Mouse (Mus musculus): ENCODE data around the gene Btbd3. TPM values are rescaled to one million over a fixed set of nuclear protein-coding genes. Genes with fewer than 3 reads are reported as not detected.

The Btbd3 gene
- polyA plus RNA-seq, 1 experiment = 13.6 TPM

GRCm38 (mm10) chr2:138245631-138246289 lies 10.6 kb upstream of the Btbd3 start:
- TF ChIP-seq CTCF (IDR thresholded peaks at IDR 0.05; ENCODE audit: low read depth, low read length) (no peak), EP300 (IDR thresholded peaks at IDR 0.05; ENCODE audit: insufficient read depth, low read depth, low read length) (no peak), POLR2A (IDR thresholded peaks at IDR 0.05; ENCODE audit: insufficient read depth, low read length) (no peak)
- no peak overlapping the region for H3K9ac ChIP-seq (ENCODE audit: low read depth, poor library complexity, severe bottlenecking)
- H3K4me1 ChIP-seq (ENCODE audit: control insufficient read depth, insufficient read depth, low read length) = no peaks in the 10 kb centered on the region
- H3K9me3 ChIP-seq (replicated peaks; ENCODE audit: control insufficient read depth, insufficient read depth, low read length, poor library complexity, severe bottlenecking) = no peaks in the 10 kb centered on the region
- no peaks in the 10 kb centered on the region for H3K27me3 ChIP-seq (ENCODE audit: control insufficient read depth, insufficient read depth, low read length, poor library complexity, severe bottlenecking)
- no peak overlapping the region for H3K4me3 ChIP-seq (ENCODE audit: low read depth, low read length)
- no peaks in the 10 kb centered on the region for H3K36me3 ChIP-seq (ENCODE audit: control insufficient read depth, insufficient read depth, low read length, poor library complexity, severe bottlenecking)
- H3K27ac ChIP-seq (ENCODE audit: insufficient read depth, low read length) = no peak overlapping the region

GRCm38 (mm10) chr2:138247986-138248385 lies 8.4 kb upstream of the Btbd3 start:
- no peak overlapping the region for H3K27ac ChIP-seq (ENCODE audit: insufficient read depth, low read length)
- TF ChIP-seq POLR2A (IDR thresholded peaks at IDR 0.05; ENCODE audit: insufficient read depth, low read length) (no peak), CTCF (IDR thresholded peaks at IDR 0.05; ENCODE audit: low read depth, low read length) (no peak), EP300 (IDR thresholded peaks at IDR 0.05; ENCODE audit: insufficient read depth, low read depth, low read length) (no peak)
- no peaks in the 10 kb centered on the region for H3K9me3 ChIP-seq (replicated peaks; ENCODE audit: control insufficient read depth, insufficient read depth, low read length, poor library complexity, severe bottlenecking)
- H3K27me3 ChIP-seq (ENCODE audit: control insufficient read depth, insufficient read depth, low read length, poor library complexity, severe bottlenecking) = no peaks in the 10 kb centered on the region
- H3K9ac ChIP-seq (ENCODE audit: low read depth, poor library complexity, severe bottlenecking) = no peak overlapping the region
- no peaks in the 10 kb centered on the region for H3K36me3 ChIP-seq (ENCODE audit: control insufficient read depth, insufficient read depth, low read length, poor library complexity, severe bottlenecking)
- H3K4me1 ChIP-seq (ENCODE audit: control insufficient read depth, insufficient read depth, low read length) = no peaks in the 10 kb centered on the region
- H3K4me3 ChIP-seq (ENCODE audit: low read depth, low read length) = no peak overlapping the region

GRCm38 (mm10) chr2:138256851-138257471 lies 596 bp downstream of the Btbd3 start:
- H3K9me3 ChIP-seq (replicated peaks; ENCODE audit: control insufficient read depth, insufficient read depth, low read length, poor library complexity, severe bottlenecking) = no peaks in the 10 kb centered on the region
- no peaks in the 10 kb centered on the region for H3K36me3 ChIP-seq (ENCODE audit: control insufficient read depth, insufficient read depth, low read length, poor library complexity, severe bottlenecking)
- peak overlapping the region; percentile 73 for H3K9ac ChIP-seq (ENCODE audit: low read depth, poor library complexity, severe bottlenecking)
- H3K4me1 ChIP-seq (ENCODE audit: control insufficient read depth, insufficient read depth, low read length) = no peaks in the 10 kb centered on the region
- no peaks in the 10 kb centered on the region for H3K27me3 ChIP-seq (ENCODE audit: control insufficient read depth, insufficient read depth, low read length, poor library complexity, severe bottlenecking)
- no peak overlapping the region for H3K27ac ChIP-seq (ENCODE audit: insufficient read depth, low read length)
- H3K4me3 ChIP-seq (ENCODE audit: low read depth, low read length) = peak overlapping the region; percentile 62
- no peak for TF ChIP-seq EP300 (IDR thresholded peaks at IDR 0.05; ENCODE audit: insufficient read depth, low read depth, low read length)
- TF ChIP-seq CTCF (IDR thresholded peaks at IDR 0.05; ENCODE audit: low read depth, low read length) = no peak

- Histone ChIP-seq H3K9me3 (replicated peaks; ENCODE audit: control insufficient read depth, insufficient read depth, low read length, poor library complexity, severe bottlenecking) (no peaks in the 10 kb centered on the region), H3K36me3 (ENCODE audit: control insufficient read depth, insufficient read depth, low read length, poor library complexity, severe bottlenecking) (no peaks in the 10 kb centered on the region), H3K27me3 (ENCODE audit: control insufficient read depth, insufficient read depth, low read length, poor library complexity, severe bottlenecking) (no peaks in the 10 kb centered on the region), H3K27ac (ENCODE audit: insufficient read depth, low read length) (no peak overlapping the region), H3K4me1 (ENCODE audit: control insufficient read depth, insufficient read depth, low read length) (no peaks in the 10 kb centered on the region), H3K9ac (ENCODE audit: low read depth, poor library complexity, severe bottlenecking) (peak overlapping the region; percentile 73; the same call in 1 of the 2 replicates), H3K4me3 (ENCODE audit: low read depth, low read length) (peak overlapping the region; percentile 55)
- TF ChIP-seq CTCF (IDR thresholded peaks at IDR 0.05; ENCODE audit: low read depth, low read length) (no peak), POLR2A (IDR thresholded peaks at IDR 0.05; ENCODE audit: insufficient read depth, low read length) (no peak), EP300 (IDR thresholded peaks at IDR 0.05; ENCODE audit: insufficient read depth, low read depth, low read length) (no peak)
Measured at GRCm38 (mm10) chr2:138257692-138258315, 1.4 kb downstream of the Btbd3 start.

GRCm38 (mm10) chr2:138261140-138261539 lies 4.8 kb downstream of the Btbd3 start:
- TF ChIP-seq CTCF (IDR thresholded peaks at IDR 0.05; ENCODE audit: low read depth, low read length) (no peak), EP300 (IDR thresholded peaks at IDR 0.05; ENCODE audit: insufficient read depth, low read depth, low read length) (no peak), POLR2A (IDR thresholded peaks at IDR 0.05; ENCODE audit: insufficient read depth, low read length) (no peak)
- no peak overlapping the region for H3K4me3 ChIP-seq (ENCODE audit: low read depth, low read length)
- peaks cover 1% of the 10 kb centered on the region for H3K4me1 ChIP-seq (ENCODE audit: control insufficient read depth, insufficient read depth, low read length)
- H3K9me3 ChIP-seq (replicated peaks; ENCODE audit: control insufficient read depth, insufficient read depth, low read length, poor library complexity, severe bottlenecking) = no peaks in the 10 kb centered on the region
- H3K36me3 ChIP-seq (ENCODE audit: control insufficient read depth, insufficient read depth, low read length, poor library complexity, severe bottlenecking) = no peaks in the 10 kb centered on the region
- no peak overlapping the region for H3K27ac ChIP-seq (ENCODE audit: insufficient read depth, low read length)
- no peaks in the 10 kb centered on the region for H3K27me3 ChIP-seq (ENCODE audit: control insufficient read depth, insufficient read depth, low read length, poor library complexity, severe bottlenecking)
- H3K9ac ChIP-seq (ENCODE audit: low read depth, poor library complexity, severe bottlenecking) = no peak overlapping the region

- H3K27me3 ChIP-seq (ENCODE audit: control insufficient read depth, insufficient read depth, low read length, poor library complexity, severe bottlenecking) = no peaks in the 10 kb centered on the region
- H3K4me1 ChIP-seq (ENCODE audit: control insufficient read depth, insufficient read depth, low read length) = peaks cover 3% of the 10 kb centered on the region
- no peaks in the 10 kb centered on the region for H3K36me3 ChIP-seq (ENCODE audit: control insufficient read depth, insufficient read depth, low read length, poor library complexity, severe bottlenecking)
- no peak overlapping the region for H3K27ac ChIP-seq (ENCODE audit: insufficient read depth, low read length)
- TF ChIP-seq EP300 (IDR thresholded peaks at IDR 0.05; ENCODE audit: insufficient read depth, low read depth, low read length) = no peak
- TF ChIP-seq POLR2A (IDR thresholded peaks at IDR 0.05; ENCODE audit: insufficient read depth, low read length) = no peak
- TF ChIP-seq CTCF (IDR thresholded peaks at IDR 0.05; ENCODE audit: low read depth, low read length) = no peak
- no peak overlapping the region for H3K4me3 ChIP-seq (ENCODE audit: low read depth, low read length)
- no peaks in the 10 kb centered on the region for H3K9me3 ChIP-seq (replicated peaks; ENCODE audit: control insufficient read depth, insufficient read depth, low read length, poor library complexity, severe bottlenecking)
- H3K9ac ChIP-seq (ENCODE audit: low read depth, poor library complexity, severe bottlenecking) = no peak overlapping the region
Measured at GRCm38 (mm10) chr2:138262885-138263284, 6.5 kb downstream of the Btbd3 start.
